Mouse (Mus musculus): ENCODE data around the gene Hlcs.

- TF ChIP-seq CTCF (IDR thresholded peaks at IDR 0.05; ENCODE audit: borderline replicate concordance, control insufficient read depth, extremely low read depth, insufficient read depth, low read length, poor library complexity) = no peak
- no peak for TF ChIP-seq POLR2A (IDR thresholded peaks at IDR 0.05; ENCODE audit: control insufficient read depth, extremely low read depth, insufficient read depth, low read length, poor library complexity)
Measured at GRCm38 (mm10) chr16:94155041-94155653, 158.2 kb downstream of the Hlcs start.

Measured in thymus, adult 2 months (tissue).